Mouse (Mus musculus): ENCODE data around the gene Rybp. TPM values are rescaled to one million over a fixed set of nuclear protein-coding genes. Genes with fewer than 3 reads are reported as not detected.

Gene Rybp
- polyA plus RNA-seq, 1 experiment, result 30.9 TPM

DNA sequence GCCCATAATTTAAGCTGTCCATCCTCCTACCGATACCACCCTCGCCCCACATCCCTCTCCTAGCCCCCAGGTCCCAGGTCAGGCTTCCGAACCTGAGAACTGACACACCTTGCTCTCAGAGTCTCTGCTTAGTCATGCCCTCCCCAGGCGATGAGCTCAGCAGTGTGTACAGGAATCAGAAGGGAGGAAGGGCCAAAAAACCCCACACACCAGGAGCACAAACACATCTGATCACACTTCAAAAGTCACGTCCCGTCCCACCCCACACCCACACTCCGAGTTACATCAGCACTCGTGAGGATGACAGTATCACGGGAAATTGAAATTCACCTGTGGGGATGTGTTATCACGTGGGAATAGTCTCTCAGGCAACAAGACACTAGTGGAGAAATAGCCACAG, 97.0 kb downstream of the Rybp start:
- DNase-seq (ENCODE audit: low read depth), result no peak

DNA sequence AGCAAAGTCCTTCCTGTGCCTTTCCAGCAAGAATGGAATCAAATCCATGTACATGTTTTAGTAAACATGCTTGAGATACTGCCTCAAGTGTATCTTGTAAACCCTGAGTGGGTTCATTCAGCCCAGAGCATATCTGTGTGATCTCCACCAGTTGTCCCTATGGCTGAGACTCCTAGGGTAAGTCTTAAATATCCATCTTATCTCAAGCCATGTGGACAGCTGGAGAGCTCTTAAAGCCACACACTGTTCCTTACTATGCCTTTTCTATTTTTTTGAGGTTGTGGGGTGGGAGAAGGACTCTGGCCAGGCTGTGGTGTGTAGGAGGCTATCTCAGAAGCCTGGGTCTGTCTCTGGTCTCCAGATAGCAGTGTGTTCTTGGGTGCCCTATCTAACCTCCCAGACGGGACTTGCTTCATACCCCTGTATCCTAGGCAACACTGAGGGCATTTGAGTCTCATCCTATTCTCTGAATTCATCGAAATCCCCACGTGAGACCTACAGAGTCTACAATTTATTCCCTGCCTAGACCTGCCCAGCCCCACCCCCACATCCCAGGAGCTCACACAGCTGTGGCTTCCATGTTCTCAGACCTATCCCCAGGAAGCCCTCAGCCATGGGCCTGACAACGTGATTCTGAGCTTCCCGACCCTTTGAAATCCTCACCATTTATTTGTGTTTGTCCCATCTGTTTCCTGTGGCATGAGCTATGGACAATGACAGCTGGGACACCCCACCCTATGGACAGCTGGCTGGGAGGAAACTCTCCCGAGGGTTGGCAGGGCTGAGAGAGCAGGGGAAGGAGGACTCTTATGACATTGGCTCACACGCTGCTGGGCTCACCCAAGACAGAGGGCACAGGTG, 98.2 kb downstream of the Rybp start:
- no peak for DNase-seq (ENCODE audit: low read depth)

DNA sequence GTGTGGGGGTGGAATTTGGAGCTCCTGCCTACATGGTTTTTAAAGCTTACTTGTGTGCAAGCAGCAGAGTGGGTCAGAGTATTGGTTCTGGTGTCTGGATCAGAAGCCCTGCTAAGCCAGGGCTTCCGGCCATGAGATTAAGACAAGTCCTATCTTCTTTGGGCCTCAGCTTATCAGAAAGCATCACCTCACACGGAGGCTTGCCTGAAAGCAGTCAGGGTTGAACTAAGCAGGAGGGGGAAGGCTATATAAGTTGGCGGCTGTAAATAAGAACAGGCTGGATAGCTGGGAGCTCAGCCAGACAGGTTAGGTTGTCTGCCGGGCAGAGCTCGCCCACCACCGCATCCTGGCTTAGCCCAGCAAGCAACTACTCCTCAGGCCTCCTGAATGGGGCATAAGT, 99.5 kb downstream of the Rybp start:
- no peak for DNase-seq (ENCODE audit: low read depth)

DNA sequence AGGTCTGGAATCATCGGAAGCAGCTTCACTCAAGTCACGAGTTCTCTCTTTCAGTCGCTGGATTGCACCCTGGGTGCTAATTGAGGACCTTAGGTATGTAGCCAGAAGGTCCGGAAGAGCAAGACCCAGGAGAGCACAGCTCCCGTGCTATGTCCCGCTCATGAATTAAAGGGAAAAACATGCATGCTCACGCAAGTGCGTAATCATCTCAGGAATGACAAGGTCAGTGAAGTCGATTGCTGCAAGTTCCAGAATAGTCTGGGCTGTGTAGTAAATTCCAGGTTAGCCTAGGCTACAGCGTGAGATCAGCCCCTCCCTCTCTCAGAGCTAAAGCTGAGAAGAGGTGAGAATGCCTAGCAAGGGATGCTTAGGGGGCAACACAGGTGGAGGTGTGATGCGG, 100.5 kb downstream of the Rybp start:
- no peak for DNase-seq (ENCODE audit: low read depth)

DNA sequence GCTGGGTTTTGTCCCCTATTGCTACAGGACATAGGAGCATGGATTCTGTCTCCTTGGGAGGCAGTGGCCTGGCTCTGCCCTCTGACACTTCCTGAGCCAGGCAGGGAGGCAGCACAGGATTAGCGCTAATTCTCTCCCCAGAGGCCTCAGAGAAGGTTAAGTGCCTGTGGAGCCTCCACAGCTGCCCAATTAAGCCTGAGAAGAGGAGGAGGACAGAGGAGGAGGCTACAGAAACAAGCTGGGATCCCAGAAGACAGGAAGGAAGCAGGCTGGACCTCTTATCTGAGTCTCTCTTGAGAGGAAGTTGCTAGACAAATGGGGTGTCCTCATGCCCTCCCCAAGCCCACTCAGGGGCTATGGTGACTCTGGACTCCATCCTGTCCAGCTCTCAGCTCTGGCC, 101.8 kb downstream of the Rybp start:
- DNase-seq (ENCODE audit: low read depth), result no peak

DNA sequence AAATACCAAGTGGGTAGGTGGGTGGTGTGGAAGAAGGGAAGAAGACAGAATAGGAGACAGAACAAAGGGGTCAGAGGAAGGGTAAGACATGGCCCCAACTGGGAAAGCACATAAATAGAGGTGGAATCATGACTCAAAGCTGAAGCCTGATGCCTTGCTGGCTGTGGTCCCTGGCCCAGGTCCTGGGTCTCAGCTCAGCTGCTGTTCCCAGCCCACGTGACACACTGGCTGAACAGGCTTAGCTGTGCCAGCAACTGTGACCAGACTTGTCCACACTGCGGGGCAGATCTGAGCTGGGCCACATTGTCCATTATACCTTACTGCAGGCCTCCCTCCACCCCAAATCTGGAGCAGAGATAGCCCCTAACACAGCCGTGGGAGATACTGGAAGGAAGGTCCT, 103.9 kb downstream of the Rybp start:
- no peak for DNase-seq (ENCODE audit: low read depth)

DNA sequence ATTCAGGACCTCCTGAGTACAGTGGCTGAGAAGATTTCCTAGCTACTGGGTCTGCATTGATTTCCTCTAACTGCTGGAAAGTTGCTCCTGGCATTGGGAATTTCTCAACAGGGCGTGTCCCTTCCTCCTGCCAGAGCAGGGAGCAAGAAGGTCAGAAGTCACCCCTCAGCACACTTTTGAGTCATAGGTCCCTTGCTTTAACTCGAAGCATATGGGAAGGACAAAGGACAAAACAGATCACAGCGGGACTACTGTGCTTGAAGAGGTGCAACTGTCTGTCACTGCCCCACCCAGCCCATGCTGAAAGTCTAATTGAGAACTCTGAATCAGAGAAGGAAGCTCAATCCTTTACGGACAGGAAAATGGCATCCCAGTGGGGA, 106.4 kb downstream of the Rybp start:
- no peak for DNase-seq (ENCODE audit: low read depth)

DNA sequence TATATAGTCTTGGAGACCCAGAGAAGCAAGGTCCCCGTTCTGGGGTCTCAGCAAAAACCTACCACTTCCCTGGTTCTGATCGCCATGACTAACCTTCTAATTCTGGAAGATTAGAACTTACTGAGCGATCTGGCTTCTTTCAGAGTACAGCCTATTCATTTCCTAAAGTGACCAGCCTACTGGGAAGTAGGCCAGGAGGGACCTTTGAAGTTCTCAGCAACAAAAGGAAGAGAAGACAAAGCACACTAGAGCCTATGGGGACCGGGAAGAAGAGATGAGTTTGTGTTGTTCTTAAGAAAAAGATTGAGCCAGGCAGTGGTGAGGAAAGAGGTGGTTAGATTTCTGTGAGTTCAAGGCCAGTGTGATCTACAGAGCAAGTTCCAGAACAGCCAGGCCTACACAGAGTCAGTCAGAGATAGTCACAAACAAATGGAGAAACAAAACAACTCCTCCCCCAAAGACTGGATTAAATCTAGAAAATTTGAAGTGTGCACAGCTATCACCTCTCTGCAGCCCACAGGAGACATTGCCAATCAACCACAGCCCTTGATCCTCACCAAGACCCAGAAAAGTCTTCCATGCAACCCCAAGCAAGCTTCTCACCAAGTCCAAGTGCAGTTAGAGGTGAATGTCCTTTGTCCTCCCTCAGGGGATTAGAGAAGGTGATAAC, 106.9 kb downstream of the Rybp start:
- no peak for DNase-seq (ENCODE audit: low read depth)

DNA sequence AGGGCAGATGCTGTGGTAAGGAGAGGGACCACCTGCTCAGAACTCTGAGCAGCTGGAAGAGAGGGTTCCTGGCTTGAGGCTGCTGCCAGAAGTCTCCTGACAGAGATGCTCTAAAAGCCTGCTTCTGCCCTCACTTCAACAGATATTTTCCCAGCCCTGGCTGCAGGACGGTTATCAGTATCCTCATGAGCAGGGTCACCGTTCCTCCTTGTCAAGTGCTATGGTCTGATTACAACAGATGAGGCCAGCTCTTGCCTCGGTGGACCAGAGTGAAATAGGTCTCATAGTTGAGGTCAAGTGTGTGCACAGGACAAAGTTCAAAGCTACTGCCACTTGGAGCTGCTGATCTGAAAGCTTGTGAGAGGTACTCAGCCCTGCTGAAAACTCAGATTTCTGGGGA, 108.5 kb downstream of the Rybp start:
- DNase-seq (ENCODE audit: low read depth), result no peak
